Mouse (Mus musculus): Measurements from ENCODE around the gene Mettl1. TPM values are rescaled to one million over a fixed set of nuclear protein-coding genes. Genes with fewer than 3 reads are reported as not detected.

Mettl1 gene
- polyA plus RNA-seq, 1 experiment from 2014 or later, result 48.9 TPM

DNA sequence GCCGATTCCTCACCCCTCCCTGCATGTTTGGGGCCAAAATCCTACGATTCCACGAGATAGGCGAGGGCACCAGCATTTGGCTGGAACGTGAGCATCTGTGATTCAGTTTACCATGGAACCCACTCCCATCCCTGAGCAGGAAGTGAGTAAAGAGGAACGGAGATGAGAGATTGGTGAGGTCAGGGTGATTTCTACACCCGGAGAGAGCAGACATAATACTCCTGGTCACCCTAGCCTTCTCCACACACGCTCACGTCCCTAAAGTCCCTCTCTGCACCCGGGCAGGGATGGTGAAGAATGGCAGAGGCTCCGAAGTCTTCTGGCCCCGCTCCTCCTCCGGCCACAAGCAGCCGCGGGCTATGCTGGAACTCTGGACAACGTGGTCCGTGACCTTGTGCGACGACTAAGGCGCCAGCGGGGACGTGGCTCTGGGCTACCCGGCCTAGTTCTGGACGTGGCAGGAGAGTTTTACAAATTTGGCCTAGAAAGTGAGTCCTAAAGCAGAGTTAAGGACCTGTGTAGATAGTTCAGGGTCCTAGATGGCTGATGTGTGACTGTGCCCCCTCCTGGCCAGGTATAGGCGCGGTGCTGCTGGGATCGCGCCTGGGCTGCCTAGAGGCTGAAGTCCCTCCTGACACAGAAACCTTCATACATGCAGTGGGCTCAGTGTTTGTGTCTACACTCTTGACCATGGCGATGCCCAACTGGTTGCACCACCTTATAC, 8.3 kb downstream of the Mettl1 start:
- Histone ChIP-seq H3K27me3 (replicated peaks) (peaks cover 42% of the 10 kb centered on the region), H3K9me3 (no peaks in the 10 kb centered on the region), H3K4me2 (replicated peaks) (peak overlapping the region; percentile 66), H3K36me3 (0 out of 2 replicates have a peak, but pooled peaks cover 2% of the 10 kb centered on the region), H3K4me1 (replicated peaks) (peaks cover 17% of the 10 kb centered on the region), H3K9ac (no peak overlapping the region), H3K27ac (no peak overlapping the region), H3K4me3 (replicated peaks) (peak overlapping the region; percentile 26)
- peak; percentile 70 for ATAC-seq
- 3% methylated on average over 29 of the region's 29 CpGs for whole genome bisulfite sequencing

DNA sequence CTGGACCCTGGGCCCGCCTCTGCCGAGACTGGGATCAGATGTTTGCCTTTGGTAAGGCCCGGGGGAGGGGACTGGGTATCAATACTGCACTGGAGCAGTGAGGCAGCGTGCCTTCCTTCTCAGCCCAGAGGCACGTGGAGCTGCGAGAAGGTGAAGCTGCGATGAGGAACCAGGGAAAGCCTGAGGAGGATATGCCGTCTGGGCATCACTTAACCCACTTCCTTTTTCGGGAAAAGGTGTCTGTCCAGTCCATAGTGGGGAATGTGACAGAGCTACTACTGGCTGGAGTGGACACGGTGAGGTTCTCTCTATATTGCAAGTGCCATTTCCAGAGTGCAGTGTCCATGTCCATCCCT, 8.9 kb downstream of the Mettl1 start:
- H3K27me3 ChIP-seq (replicated peaks), result peaks cover 42% of the 10 kb centered on the region
- no peaks in the 10 kb centered on the region for H3K9me3 ChIP-seq
- ATAC-seq, result peak; percentile 28
- H3K9ac ChIP-seq, result no peak overlapping the region
- 0 out of 2 replicates have a peak, but pooled peaks cover 2% of the 10 kb centered on the region for H3K36me3 ChIP-seq
- H3K4me3 ChIP-seq (replicated peaks), result no peak overlapping the region
- H3K4me1 ChIP-seq (replicated peaks), result peaks cover 17% of the 10 kb centered on the region
- H3K27ac ChIP-seq, result no peak overlapping the region
- WGBS, result 14% methylated on average over 10 of the region's 10 CpGs
- H3K4me2 ChIP-seq (replicated peaks), result peak overlapping the region; percentile 66

DNA sequence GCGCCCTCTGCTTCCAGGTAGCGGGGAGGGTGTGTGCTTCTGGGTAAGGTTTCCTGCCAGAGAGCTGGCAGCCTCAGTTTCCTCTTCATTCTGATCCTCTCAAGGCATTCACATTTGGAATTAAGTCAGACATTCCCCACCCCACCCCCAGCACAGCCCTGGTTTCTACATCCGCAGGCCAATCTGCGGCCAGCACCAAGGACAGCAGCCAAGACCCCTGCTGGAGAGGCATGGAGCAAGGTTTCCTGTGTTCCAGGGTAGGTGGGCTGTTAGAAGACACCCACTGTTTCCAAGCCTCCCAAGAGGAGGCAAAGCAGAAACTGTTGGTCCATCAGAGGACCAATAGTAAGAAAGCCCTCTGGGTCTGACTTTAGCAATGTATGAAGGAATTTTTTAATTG, 13.4 kb downstream of the Mettl1 start:
- peaks cover 19% of the 10 kb centered on the region for H3K27me3 ChIP-seq (replicated peaks)
- WGBS, result 57% methylated on average over 4 of the region's 4 CpGs
- H3K27ac ChIP-seq, result no peak overlapping the region
- H3K36me3 ChIP-seq, result peaks cover 4% of the 10 kb centered on the region; the same call in 1 of the 2 replicates
- no peak overlapping the region for H3K4me3 ChIP-seq (replicated peaks)
- H3K9me3 ChIP-seq, result no peaks in the 10 kb centered on the region
- H3K4me2 ChIP-seq (replicated peaks), result no peak overlapping the region
- H3K4me1 ChIP-seq (replicated peaks), result peaks cover 20% of the 10 kb centered on the region
- no peak overlapping the region for H3K9ac ChIP-seq
- no peak for ATAC-seq

DNA sequence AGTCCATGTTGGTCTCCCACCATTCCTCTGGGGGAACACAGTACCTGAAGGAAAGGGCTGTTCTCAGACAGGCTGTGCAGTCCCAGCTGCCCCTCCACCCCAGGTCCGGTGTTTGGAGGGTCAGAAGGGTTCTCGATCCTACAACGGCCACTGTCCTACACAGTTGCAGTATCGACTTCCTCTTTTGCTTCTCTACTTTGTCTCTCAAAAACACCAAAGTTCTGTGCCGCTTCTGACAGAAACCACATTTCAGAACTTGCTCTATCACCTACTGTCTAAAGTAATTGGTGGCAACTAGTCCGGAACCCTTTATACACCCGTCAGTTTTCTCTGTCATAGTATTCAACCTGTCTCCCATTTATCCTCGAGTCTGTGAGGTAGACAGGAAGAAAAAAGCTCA, 14.2 kb downstream of the Mettl1 start:
- no peak for ATAC-seq
- WGBS, result 86% methylated on average over 8 of the region's 8 CpGs

GRCm38 (mm10) chr10:127056490-127056889, 15.3 kb downstream of the Mettl1 start:
- no peak overlapping the region for H3K27ac ChIP-seq
- H3K4me3 ChIP-seq (replicated peaks), result no peak overlapping the region
- H3K36me3 ChIP-seq, result peaks cover 4% of the 10 kb centered on the region; the same call in 1 of the 2 replicates
- no peak for ATAC-seq
- peaks cover 21% of the 10 kb centered on the region for H3K4me1 ChIP-seq (replicated peaks)
- WGBS, result 84% methylated on average over 20 of the region's 20 CpGs
- no peak overlapping the region for H3K9ac ChIP-seq
- H3K4me2 ChIP-seq (replicated peaks), result no peak overlapping the region
- H3K9me3 ChIP-seq, result no peaks in the 10 kb centered on the region
- H3K27me3 ChIP-seq (replicated peaks), result peaks cover under 1% of the 10 kb centered on the region; the same call in 1 of the 2 replicates

More for the DNA sequence above, 14.2 kb downstream of the Mettl1 start:
- no peak overlapping the region for H3K27ac ChIP-seq
- H3K9me3 ChIP-seq, result no peaks in the 10 kb centered on the region
- H3K9ac ChIP-seq, result no peak overlapping the region
- H3K36me3 ChIP-seq, result peaks cover 4% of the 10 kb centered on the region; the same call in 1 of the 2 replicates
- H3K4me2 ChIP-seq (replicated peaks), result no peak overlapping the region
- H3K4me3 ChIP-seq (replicated peaks), result no peak overlapping the region
- peaks cover 11% of the 10 kb centered on the region for H3K27me3 ChIP-seq (replicated peaks)
- H3K4me1 ChIP-seq (replicated peaks), result peaks cover 18% of the 10 kb centered on the region

- Histone ChIP-seq H3K9ac (0 out of 2 replicates have a peak overlapping the region, but pooled peaks have one; percentile 78), H3K9me3 (no peaks in the 10 kb centered on the region), H3K4me3 (replicated peaks) (peak overlapping the region; percentile 82), H3K4me2 (replicated peaks) (peak overlapping the region; percentile 94), H3K27me3 (replicated peaks) (no peaks in the 10 kb centered on the region), H3K27ac (no peak overlapping the region), H3K4me1 (replicated peaks) (peaks cover 26% of the 10 kb centered on the region), H3K36me3 (peaks cover 4% of the 10 kb centered on the region; the same call in 1 of the 2 replicates)
- ATAC-seq, result 0 out of 2 replicates have a peak, but pooled peaks have one; percentile 7
- 1% methylated on average over 9 of the region's 9 CpGs for WGBS
These were observed 16.9 kb downstream of the Mettl1 start for GRCm38 (mm10) chr10:127058161-127058560.

DNA sequence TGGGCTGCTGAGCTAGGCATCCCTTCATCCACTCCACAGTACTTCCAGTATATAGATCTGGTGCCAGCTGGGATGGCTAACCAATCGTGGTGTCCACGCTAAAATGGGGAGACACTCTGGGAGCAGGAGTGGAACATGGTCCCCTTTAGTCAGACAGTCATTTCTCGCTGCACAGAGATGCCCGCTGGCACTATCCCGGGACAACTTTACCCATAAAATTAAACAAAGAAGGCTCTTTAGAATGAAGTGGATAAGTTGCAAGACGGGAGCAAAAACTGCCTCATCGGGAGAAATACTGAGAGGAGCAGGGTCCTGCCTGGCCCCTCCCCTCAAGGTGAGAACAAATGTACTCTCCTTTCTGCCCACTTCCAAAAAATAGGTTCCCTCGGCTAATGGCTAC, 17.5 kb downstream of the Mettl1 start:
- H3K4me2 ChIP-seq (replicated peaks), result peak overlapping the region; percentile 94
- ATAC-seq, result no peak
- 10% methylated on average over 8 of the region's 8 CpGs for WGBS
- H3K4me1 ChIP-seq (replicated peaks), result peaks cover 26% of the 10 kb centered on the region
- peak overlapping the region; percentile 78; the same call in 1 of the 2 replicates for H3K9ac ChIP-seq
- peak overlapping the region; percentile 82 for H3K4me3 ChIP-seq (replicated peaks)
- H3K27me3 ChIP-seq (replicated peaks), result no peaks in the 10 kb centered on the region
- no peak overlapping the region for H3K27ac ChIP-seq
- peaks cover 4% of the 10 kb centered on the region; the same call in 1 of the 2 replicates for H3K36me3 ChIP-seq
- H3K9me3 ChIP-seq, result no peaks in the 10 kb centered on the region

GRCm38 (mm10) chr10:127059174-127059967, 18.2 kb downstream of the Mettl1 start:
- ATAC-seq, result no peak
- H3K4me3 ChIP-seq (replicated peaks), result peak overlapping the region; percentile 82
- WGBS, result under 1% methylated on average over 74 of the region's 92 CpGs
- H3K27ac ChIP-seq, result peak overlapping the region; percentile 48; the same call in 1 of the 2 replicates
- H3K36me3 ChIP-seq, result peaks cover 4% of the 10 kb centered on the region; the same call in 1 of the 2 replicates
- peaks cover 26% of the 10 kb centered on the region for H3K4me1 ChIP-seq (replicated peaks)
- no peaks in the 10 kb centered on the region for H3K9me3 ChIP-seq
- H3K27me3 ChIP-seq (replicated peaks), result no peaks in the 10 kb centered on the region
- H3K9ac ChIP-seq, result peak overlapping the region; percentile 78
- H3K4me2 ChIP-seq (replicated peaks), result peak overlapping the region; percentile 94

- peak within 1 kb of the TSS; percentile 82 for H3K4me3 ChIP-seq (replicated peaks)
- peak within 1 kb of the TSS; percentile 48; the same call in 1 of the 2 replicates for H3K27ac ChIP-seq
- peaks cover 34% of the 10 kb centered on the region for H3K4me1 ChIP-seq (replicated peaks)
- no peaks in the 10 kb centered on the region for H3K9me3 ChIP-seq
- peak; percentile 59 for ATAC-seq
- no peaks in the 10 kb centered on the region for H3K27me3 ChIP-seq (replicated peaks)
- 1% methylated on average over 50 of the region's 72 CpGs for WGBS
- peak within 1 kb of the TSS; percentile 94 for H3K4me2 ChIP-seq (replicated peaks)
- peaks cover 8% of the 10 kb centered on the region for H3K36me3 ChIP-seq
- H3K9ac ChIP-seq, result peak within 1 kb of the TSS; percentile 78
These were observed 19.0 kb downstream of the Mettl1 start, which contains the start of gene March9 for GRCm38 (mm10) chr10:127059968-127060916. Gene March9 (minus strand): TSS chr10:127060184.

GRCm38 (mm10) chr10:127061085-127061484, 19.9 kb downstream of the Mettl1 start:
- H3K27ac ChIP-seq, result no peak overlapping the region
- 59% methylated on average over 5 of the region's 5 CpGs for WGBS
- peak overlapping the region; percentile 94; the same call in 1 of the 2 replicates for H3K4me2 ChIP-seq (replicated peaks)
- no peak overlapping the region for H3K9ac ChIP-seq
- H3K9me3 ChIP-seq, result no peaks in the 10 kb centered on the region
- no peaks in the 10 kb centered on the region for H3K27me3 ChIP-seq (replicated peaks)
- H3K4me1 ChIP-seq (replicated peaks), result peaks cover 35% of the 10 kb centered on the region
- peaks cover 17% of the 10 kb centered on the region for H3K36me3 ChIP-seq
- no peak for ATAC-seq
- no peak overlapping the region for H3K4me3 ChIP-seq (replicated peaks)

- 70% methylated on average over 2 of the region's 2 CpGs for WGBS
- Histone ChIP-seq H3K27me3 (replicated peaks) (no peaks in the 10 kb centered on the region), H3K9me3 (no peaks in the 10 kb centered on the region), H3K27ac (no peak overlapping the region), H3K36me3 (peaks cover 21% of the 10 kb centered on the region), H3K4me2 (replicated peaks) (no peak overlapping the region), H3K4me1 (replicated peaks) (peaks cover 36% of the 10 kb centered on the region), H3K9ac (no peak overlapping the region), H3K4me3 (replicated peaks) (no peak overlapping the region)
- ATAC-seq, result no peak
These were observed 20.3 kb downstream of the Mettl1 start for GRCm38 (mm10) chr10:127061513-127061912.

Measured in intestine, embryonic 15.5 days (tissue).